Mouse (Mus musculus): ENCODE data around the gene 4921530L21Rik.

GRCm38 (mm10) chr14:95899458-95899857 lies 18.4 kb downstream of the 4921530L21Rik start:
- TF ChIP-seq FLI1 (IDR thresholded peaks at IDR 0.05; ENCODE audit: low read length): no peak
- TF ChIP-seq GATA1 (IDR thresholded peaks at IDR 0.05; ENCODE audit: borderline replicate concordance, low read length): no peak
